Mouse (Mus musculus) Muller cell, postnatal 12 days (primary cell): Measurements from ENCODE around the gene Ptger4.

Source experiments
- DNase-seq: peaks from one replicate; pipeline ENCODE4 v3.0.0-alpha.2; 2015; ENCODE audit errors: inconsistent ontology term

Ptger4 gene

DNA sequence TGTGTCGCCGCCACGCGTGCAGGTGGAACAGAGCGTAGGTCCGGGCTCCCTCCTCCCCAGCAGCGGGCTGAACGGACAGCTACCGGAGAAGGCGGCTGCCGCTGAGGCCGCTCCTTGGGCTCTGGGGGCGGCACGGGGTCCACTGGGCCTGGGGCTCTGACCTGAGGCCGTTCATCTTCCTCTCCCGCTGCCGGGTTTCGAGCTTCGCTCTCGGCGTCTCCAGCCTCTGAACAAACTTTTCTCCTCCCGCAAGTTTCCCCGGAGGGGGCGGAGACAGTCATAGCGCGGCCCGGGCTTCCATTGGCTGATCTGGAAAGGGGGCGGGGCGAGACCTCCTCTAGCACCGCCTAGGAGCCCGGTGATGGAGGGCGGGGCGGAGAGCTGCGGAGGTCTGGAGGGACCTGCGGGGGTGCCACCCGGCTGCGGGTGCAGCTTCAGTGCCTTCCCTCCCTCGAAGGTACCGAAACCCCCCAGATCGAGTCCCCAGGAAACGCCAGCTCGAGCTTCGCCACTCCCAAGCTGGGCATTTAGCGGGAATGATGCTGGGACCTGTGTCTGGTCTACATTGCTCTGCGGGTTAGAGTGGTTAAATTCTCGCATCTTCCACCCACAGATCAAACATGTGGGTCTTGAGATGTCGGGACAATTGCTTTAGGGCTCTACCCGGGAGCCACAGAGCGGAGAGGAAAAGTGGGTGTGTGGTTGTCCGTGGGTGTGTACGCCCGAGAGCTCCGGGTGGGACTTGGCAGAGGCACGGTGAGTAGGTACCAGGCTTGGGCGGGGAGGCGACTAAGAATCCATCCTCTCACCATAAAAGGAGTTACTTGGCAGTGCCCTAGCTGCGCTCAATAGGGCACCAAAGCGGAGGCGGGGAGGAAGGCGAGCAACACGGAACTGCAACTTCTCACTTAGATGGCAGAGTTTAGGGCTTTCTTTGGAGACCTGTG is at the start of gene Ptger4:
Ptger4 (minus strand) TSS at position 229 of the 947 bp plus-strand sequence.
- peak; percentile 97 for DNase-seq

DNA sequence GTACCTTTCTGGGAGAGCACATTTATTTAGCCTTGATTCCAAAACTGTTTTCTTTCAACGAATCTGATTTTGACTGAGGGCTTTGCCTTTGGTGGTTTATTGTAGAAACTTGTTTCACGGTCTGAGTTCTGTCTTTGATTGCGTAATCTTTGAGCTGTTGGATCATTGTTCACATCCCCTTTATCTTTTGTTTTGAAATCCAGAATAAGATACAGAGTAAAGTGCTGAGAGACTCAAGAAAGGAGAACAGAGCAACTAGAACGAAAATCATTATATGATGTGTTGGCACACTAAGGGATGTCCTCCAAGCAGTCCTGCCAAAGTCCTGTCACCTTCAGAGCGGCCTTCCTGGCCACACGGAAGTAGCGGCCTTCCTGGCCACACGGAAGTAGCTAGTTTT is 44.4 kb upstream of the Ptger4 start:
- DNase-seq, result no peak

DNA sequence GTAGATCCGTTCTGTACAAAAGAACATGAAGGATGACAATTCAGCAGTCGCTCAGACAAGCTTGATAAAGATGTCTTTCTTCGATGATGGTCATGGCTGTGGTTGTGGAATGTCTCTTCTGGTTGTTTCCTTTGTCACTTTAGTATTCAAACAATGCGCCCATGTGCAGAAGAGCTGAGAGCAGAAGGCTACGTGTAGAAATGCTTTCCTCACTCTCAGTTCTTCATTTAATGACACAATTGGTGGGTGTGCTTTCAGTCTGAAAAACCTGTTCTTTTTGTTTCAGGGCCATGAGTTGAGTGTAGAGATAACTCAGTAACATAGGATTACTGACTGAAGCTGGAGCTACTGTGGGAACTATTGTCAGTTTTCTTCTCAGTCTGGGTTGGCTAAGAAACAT is 43.1 kb upstream of the Ptger4 start:
- no peak for DNase-seq

DNA sequence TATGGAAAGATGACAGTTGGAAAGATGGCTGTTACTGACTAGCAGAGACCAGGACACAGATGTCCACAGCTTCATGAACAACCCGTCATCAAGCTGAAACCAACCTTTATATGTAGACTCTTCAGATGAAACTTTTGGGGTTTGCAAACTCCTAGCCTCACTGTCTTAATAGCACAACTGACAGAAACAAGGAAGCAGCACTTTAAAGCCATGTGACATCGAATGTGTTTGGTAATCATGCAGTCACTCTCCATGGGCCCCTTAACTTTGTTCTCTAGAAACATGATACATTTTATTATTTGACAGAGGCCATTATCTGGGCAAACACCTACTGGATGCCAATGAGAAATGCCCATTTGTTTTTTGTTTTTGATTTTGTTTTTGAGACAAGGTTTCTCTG is 37.3 kb upstream of the Ptger4 start:
- no peak for DNase-seq

DNA sequence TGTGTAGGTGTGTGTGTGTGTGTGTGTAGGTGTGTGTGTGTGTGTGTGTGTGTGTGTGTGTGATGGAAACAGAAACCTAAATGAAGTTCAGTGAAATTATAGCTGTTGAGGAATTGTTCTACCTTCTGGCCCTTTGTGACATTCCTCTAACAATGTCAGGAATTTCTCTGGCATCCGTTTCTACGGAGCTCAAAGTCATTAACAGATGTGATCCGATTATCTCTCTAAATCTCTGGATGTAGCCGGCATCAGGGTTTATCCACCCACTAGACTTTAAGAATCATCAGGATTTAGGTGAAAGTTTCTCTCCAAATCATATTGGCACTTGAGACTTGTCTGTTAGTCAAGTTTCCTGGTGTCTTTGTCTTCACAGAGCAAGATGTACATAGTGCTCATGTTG is 35.8 kb upstream of the Ptger4 start:
- DNase-seq, result no peak

DNA sequence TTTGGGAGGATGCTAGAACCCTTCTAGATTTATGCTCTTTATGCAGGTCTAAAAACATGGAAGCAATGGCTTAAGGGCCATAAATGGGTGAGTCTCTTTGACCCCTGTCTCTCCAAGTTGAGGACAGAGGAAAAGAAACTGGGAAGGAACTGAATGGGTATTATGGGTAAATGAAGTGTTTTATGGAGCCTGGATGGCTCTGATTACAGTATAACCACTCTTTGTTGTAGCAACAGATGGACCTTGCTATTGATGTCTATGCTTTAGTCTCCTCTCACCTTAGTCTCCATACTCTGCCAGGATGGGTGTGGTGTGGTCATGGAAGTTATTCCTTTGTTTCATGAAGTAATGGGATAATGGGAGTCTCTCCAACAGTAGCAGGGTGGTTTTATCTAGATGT is 34.5 kb upstream of the Ptger4 start:
- DNase-seq, result no peak

DNA sequence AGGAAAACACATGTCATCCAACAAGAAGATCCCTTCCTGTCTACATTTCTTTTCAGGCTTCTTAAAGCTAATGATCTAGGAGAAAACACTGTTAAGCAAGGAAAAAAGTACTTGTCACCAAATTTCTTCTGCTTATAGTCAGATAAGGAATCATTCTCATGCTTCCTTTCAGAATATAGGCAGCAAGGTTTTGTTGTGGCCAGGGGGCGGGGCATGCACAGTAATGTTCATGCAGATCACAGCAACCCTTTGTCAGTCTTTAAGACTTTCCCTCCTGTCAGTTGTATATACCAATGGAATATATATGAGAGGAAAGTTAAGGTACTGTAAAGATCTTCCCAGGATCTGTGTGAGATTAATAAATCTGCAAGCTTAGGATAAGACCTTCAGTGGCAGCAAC is 30.0 kb upstream of the Ptger4 start:
- DNase-seq, result no peak

DNA sequence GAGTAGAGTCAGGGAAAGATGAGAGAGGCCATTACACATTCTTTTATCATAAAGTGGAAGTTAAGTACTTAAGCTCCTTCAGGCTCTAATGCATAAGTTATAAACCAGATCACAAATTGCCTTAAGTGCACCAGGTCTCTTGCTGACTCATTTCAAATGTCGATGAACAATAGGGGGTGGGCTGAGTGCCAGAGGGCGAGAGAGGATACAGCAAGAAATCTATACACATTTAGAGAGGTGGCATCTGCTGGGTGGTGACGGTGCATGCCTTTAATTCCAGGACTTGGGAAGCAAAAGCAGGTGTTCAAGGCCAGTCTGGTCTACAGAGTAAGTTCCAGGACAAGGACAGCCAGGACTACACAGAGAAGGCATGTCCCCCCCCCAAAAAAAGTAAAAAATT is 22.1 kb upstream of the Ptger4 start:
- DNase-seq, result no peak

DNA sequence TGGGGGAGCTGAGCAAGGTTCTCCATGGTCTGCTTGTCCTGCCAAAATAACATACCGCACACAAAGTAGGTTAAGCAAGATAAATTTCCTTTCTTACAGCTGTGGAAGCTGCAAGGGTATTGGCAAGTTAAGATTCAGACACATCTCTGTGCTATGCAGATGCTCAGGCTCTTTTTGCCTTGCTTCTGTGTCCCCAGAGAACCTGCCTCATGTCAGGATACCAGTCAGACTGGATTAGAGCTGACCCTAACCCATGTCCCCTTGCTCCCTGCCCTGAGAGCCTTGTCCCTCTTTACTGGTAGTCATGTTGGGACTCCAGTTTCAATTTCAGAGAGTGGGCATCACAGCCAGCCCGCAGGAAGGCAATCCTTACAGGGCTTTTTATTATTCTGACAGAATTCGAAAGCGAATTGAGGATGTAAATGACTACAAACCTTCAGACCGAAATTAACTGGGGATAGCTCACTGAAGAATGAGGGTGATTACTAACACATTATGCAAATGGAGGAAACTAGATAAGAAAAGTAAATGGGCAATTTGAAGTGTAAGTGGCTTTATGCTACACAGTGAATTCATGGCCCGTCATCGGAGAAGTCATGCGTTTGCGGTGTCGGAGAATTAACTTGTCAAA is 19.0 kb upstream of the Ptger4 start:
- DNase-seq, result no peak

DNA sequence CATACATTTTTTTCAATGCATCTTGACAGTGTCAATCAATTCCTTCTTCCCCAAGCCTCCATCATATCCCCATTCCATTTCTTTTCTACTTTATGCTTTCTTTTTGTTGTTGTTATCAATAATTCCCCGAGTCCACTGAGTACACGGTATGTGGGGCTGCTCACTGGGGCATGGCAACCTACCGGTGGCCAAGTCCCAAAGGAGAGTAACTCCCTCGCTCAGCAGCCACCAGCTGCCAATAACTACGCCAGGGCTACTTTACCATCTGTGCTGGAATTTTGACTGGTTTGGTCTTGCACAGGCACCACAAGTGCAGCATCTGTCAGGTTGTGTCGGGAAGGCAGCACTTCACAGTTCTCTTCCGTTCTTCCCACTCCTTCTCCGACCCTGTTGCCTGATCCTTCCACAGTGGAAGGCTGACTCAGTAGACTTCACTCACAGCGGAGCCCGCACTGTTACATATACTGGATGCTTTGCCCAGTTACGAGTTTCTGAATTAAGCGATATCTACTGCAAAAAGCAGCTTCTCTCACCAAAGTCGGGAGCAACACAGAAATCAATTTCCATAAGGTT is 18.2 kb upstream of the Ptger4 start:
- no peak for DNase-seq

DNA sequence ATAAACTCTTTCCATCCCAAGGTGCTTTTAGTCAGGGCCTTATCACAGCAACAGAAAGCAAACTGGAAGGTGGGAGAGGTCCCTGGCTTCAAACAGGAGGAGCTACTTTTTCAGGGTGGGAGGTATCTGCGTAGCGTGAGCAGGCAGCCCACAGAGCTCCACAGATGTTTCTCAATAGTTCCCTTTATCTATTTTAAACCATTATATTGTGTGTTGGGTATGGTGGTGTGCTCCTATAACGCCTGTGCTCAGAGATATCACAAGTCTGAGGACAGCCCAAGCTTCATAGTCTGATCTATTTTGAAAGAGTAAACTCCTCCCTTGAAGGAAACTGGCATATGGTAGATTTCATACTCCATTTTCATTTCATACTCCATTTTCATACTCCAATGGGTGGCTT is 17.0 kb upstream of the Ptger4 start:
- DNase-seq, result no peak

DNA sequence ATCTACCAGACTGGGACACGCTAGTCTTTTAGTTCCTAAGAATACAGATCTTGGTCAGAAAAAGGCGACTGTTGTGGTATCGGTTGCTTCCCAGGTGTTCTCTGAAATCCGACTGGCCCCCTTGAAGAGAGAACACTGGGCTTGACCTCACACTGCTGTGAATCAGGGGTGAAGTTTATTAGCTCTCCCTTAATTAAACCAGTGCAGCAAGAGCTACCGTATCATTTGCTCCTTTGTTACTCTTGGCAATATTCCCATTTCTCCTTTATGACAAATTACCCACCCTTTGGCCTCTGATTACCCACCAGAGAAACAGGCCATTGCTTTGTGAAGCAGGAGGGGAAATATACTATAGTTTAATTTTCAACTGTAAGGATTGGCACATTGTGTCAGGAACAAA is 16.2 kb upstream of the Ptger4 start:
- peak; percentile 27 for DNase-seq

DNA sequence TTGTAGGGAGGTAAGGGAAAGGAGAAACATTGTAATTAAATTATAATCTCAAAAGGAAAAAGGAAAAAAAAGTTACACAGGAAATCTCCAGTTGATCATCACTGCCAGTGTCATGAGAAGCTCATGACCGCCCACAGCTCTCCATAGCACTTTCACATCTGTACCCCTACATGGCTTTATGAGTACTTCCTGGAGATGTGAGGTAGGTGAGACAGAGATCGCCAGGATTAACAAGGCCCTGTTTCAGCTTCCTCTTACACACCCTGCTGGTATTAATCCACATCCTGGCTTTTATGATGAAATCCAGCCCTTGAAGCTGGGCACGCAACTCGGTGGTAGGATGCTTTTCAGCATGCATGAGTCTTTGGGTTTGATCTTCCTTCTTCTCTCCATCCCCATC is 6.2 kb upstream of the Ptger4 start:
- DNase-seq, result no peak

DNA sequence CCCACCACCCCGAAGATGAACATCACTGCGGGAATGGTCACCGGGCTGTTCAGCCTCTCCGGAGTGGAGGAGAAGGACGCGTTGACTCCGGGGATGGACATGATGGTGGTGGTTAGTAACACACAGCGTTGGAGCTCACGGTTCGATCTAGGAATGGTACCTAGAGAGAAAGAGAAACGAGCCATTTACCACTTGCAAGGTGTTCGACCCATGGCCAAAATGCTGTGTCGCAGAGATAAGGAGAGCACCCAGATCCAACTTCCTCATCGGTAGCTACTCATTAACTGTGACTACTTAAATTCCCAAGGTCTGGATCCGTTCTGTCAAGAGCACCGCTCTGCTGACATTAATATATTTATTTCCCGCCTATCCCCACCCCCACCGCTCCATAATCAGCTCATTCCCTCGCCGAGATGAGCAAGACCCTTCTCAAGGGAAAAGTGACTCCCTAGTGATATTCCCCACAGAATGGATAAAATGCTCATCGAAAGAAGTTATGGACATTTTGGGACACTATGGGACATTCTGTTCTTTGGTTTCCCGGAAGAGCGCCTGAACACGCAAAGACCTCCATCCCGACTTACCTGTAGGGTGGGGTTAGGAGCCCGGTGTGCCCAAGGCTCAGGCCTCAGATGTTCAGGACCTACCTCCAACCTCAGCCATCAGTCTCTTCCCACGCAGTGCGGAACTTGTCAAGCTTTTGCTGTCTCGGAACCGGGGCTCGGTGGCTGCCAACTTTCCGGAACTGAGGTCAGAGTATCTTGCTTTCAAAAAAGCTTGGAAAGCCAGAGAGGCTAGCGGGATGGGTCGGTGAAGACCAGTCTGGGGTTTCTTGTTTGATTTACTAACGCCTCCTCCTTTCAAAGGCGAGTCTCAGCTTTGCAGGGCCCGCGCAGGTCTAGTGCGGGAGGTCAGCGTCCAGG is 690 bp downstream of the Ptger4 start:
- DNase-seq, result peak; percentile 50

DNA sequence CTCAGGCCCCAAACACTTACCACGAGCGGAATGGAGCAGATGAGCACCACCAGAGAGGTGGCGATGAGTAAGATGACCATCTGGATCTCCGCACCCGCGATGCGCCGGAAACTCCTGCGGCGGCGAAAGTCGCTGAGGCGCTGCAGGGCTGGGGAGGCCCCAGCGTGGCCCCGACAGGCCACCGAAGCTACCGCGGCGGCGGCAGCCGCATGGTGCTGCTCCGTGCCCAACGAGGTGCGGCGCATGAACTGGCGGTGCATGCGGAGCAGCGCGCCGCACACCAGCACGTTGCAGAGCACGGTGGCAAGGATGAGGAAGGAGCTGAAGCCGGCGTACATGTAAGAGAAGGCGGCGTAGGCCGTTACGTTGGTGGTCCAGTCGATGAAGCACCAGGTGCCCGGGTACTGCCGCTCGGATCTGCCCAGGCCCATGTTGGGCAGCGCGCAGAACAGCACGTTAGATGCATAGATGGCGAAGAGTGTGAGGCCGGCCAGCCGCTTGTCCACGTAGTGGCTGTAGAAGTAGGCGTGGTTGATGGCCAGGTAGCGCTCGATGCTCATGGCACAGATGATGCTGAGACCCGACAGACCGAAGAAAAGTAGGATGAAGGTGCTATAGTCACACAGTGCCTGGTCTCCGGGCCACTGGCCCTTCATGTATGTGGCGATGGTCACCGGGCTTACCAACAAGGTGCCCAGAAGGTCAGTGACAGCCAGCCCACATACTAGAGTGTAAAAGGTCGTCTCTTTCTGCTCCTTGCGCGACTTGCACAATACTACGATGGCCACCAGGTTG is 1.5 kb downstream of the Ptger4 start:
- DNase-seq, result peak; percentile 52

DNA sequence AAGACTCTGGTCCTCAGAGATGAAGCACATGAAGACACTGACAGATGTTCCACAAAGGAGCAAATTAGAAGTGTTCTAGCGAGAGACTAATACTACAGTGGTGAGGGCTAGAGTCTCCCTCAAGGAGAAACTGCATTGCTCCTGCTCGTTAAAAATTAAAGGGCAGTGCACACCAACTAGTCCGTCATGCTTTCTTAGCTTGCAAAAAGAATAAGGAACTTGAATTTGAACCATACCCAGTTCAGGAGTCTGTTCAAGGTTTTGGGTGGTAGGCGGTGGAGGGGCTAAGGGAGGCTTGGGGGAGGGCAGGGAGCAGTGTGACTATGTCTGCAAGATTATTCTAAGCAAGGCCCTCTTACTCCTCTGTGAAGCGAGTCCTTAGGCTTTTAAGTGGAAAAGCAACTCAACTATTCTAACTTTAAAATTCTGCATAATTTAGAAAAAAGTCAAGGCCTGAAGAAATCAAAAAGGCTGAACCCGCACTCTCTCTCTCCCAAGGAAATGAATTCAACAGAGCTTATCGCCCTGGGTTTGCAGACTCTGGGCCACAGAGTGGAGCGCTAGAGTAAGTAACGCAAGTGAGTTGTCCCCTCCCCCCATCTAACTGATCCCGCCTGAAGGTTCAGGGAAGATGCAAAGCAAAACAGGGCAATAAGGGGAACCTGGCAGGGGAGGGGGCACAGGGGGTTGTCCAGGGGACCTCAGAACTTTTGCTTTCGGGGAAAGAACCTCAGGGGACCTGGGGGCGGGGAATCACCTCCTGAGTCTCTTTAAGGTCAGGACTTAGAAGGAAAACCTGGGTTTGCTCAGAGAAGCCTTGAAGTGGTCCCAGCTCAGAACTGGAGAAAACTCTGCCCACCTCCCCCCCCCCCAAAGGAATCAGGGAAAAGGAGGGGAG is 2.4 kb downstream of the Ptger4 start:
- DNase-seq, result peak; percentile 57

DNA sequence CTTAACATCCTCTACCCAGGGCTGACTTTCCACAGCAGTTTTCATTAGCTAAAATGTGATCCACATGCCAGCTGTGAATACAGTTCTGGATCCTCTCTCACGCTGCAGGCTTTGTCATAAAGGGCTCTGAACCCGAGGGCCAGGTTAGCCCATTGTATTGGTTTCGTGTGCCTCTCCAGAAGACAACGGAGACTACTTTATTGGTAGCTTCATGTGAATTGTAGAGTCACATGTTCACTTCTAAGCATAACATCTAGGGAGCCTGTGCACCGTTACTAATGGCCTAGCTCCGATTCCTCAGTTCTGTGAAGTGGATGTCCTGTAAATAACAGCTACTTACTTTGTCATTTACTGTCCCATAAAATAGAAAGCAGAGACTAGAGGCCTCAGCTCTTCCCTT is 3.6 kb downstream of the Ptger4 start:
- no peak for DNase-seq

DNA sequence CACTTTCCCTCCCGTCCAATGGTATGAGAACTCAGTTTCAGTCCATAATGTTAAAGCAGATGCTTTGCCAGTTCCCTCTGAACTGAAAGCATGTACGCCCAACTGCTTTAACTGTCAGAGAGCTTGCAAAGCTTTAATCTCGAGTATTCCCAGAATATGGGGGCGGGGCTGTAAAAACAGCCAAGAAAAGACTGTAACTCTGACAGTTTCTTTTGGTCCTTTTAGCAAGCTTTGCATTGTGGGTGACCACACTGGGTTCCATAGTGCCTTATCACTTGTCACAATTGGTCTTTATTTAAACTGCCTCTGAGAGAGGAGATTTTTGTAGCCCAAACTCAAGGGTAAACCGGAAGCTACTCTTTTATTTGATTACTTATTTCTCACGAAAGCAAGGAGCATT is 4.1 kb downstream of the Ptger4 start:
- DNase-seq, result no peak

DNA sequence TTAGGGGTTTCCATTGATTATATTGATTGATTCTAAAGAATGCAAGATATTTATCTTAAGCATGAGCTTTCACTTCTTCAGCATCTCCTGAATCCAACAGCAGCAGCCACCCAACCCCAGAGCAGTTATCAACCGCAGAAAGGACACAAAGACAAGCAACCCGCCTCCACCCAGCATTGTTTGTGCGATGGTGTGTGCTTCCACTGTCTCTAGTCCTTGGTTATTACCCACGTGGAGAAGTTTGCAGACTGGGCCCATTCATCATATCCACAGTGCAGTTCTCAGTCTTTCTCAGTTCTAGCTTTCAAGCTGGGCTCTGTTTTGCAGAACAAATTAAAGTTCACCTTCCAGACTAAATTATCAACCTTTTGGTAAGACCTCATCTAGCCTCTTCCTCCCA is 4.6 kb downstream of the Ptger4 start:
- DNase-seq, result no peak

DNA sequence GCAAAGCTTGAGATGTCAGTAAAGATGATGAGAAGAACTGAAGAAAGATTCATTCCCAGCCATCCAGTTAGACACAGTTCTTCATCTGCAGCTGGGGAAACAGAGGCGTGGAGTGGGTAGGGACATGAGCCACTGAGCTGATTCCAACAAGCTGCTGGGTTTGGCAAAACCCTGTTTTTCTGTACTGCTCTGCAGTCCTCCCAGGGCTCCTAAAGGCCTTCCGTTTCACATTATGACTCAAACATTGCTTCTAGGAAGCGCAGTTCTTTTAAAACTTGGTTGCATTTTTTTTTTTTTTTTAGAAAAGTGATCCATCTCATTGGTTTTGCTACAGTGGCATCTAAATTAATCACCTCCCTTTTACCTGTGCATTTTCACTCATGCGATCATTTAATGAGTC is 5.4 kb downstream of the Ptger4 start:
- DNase-seq, result no peak
